Mouse (Mus musculus): ENCODE measurements around the gene Stc2. TPM values are rescaled to one million over a fixed set of nuclear protein-coding genes. Genes with fewer than 3 reads are reported as not detected.

The Stc2 gene
- total and polyA plus RNA-seq, 2 experiments from 2014 or later, result 1.2 to 4.0 TPM

GRCm38 (mm10) chr11:31394026-31394425 lies 24.2 kb upstream of the Stc2 start:
- no peaks in the 10 kb centered on the region for H3K9me3 ChIP-seq (ENCODE audit: low read length)
- ATAC-seq, result no peak
- no peak overlapping the region for H3K27ac ChIP-seq
- no peak for TF ChIP-seq CTCF (IDR thresholded peaks at IDR 0.05; ENCODE audit: low read depth)
- no peak overlapping the region for H3K4me3 ChIP-seq (ENCODE audit: low read length)
- H3K4me2 ChIP-seq (ENCODE audit: low read depth, low read length), result no peak overlapping the region
- no peak for DNase-seq (ENCODE audit: low spot score)
- H3K9ac ChIP-seq (replicated peaks; ENCODE audit: low read length), result no peak overlapping the region
- H3K4me1 ChIP-seq (ENCODE audit: insufficient read depth, low read length), result no peaks in the 10 kb centered on the region
- no peaks in the 10 kb centered on the region for H3K27me3 ChIP-seq (ENCODE audit: insufficient read depth, low read length)
- no peaks in the 10 kb centered on the region for H3K36me3 ChIP-seq (ENCODE audit: insufficient read depth, low read length)
- 82% methylated on average over 6 of the region's 6 CpGs for WGBS

GRCm38 (mm10) chr11:31392340-31392739 lies 22.5 kb upstream of the Stc2 start:
- no peak for ATAC-seq

GRCm38 (mm10) chr11:31388890-31389289 lies 19.0 kb upstream of the Stc2 start:
- no peak for ATAC-seq
- WGBS, result 74% methylated on average over 4 of the region's 4 CpGs
- DNase-seq (ENCODE audit: low spot score), result no peak
- no peak for TF ChIP-seq CTCF (IDR thresholded peaks at IDR 0.05; ENCODE audit: low read depth)
- Histone ChIP-seq H3K4me3 (ENCODE audit: low read length) (no peak overlapping the region), H3K36me3 (ENCODE audit: insufficient read depth, low read length) (no peaks in the 10 kb centered on the region), H3K27ac (no peak overlapping the region), H3K4me2 (ENCODE audit: low read depth, low read length) (no peak overlapping the region), H3K9me3 (ENCODE audit: low read length) (no peaks in the 10 kb centered on the region), H3K9ac (replicated peaks; ENCODE audit: low read length) (no peak overlapping the region), H3K27me3 (ENCODE audit: insufficient read depth, low read length) (no peaks in the 10 kb centered on the region), H3K4me1 (ENCODE audit: insufficient read depth, low read length) (no peaks in the 10 kb centered on the region)

More at GRCm38 (mm10) chr11:31392340-31392739, 22.5 kb upstream of the Stc2 start:
- Histone ChIP-seq H3K9ac (replicated peaks; ENCODE audit: low read length) (no peak overlapping the region), H3K27me3 (ENCODE audit: insufficient read depth, low read length) (no peaks in the 10 kb centered on the region), H3K4me1 (ENCODE audit: insufficient read depth, low read length) (no peaks in the 10 kb centered on the region), H3K36me3 (ENCODE audit: insufficient read depth, low read length) (no peaks in the 10 kb centered on the region), H3K27ac (no peak overlapping the region), H3K4me2 (ENCODE audit: low read depth, low read length) (no peak overlapping the region), H3K4me3 (ENCODE audit: low read length) (no peak overlapping the region), H3K9me3 (ENCODE audit: low read length) (no peaks in the 10 kb centered on the region)
- TF ChIP-seq CTCF (IDR thresholded peaks at IDR 0.05; ENCODE audit: low read depth), result no peak
- DNase-seq (ENCODE audit: low spot score), result no peak
- WGBS, result 73% methylated on average over 5 of the region's 5 CpGs

GRCm38 (mm10) chr11:31387526-31387925 lies 17.7 kb upstream of the Stc2 start:
- ATAC-seq, result no peak
- Histone ChIP-seq H3K9me3 (ENCODE audit: low read length) (no peaks in the 10 kb centered on the region), H3K36me3 (ENCODE audit: insufficient read depth, low read length) (no peaks in the 10 kb centered on the region), H3K4me1 (ENCODE audit: insufficient read depth, low read length) (no peaks in the 10 kb centered on the region), H3K4me3 (ENCODE audit: low read length) (no peak overlapping the region), H3K27me3 (ENCODE audit: insufficient read depth, low read length) (no peaks in the 10 kb centered on the region), H3K27ac (no peak overlapping the region), H3K9ac (replicated peaks; ENCODE audit: low read length) (no peak overlapping the region), H3K4me2 (ENCODE audit: low read depth, low read length) (no peak overlapping the region)
- no peak for TF ChIP-seq CTCF (IDR thresholded peaks at IDR 0.05; ENCODE audit: low read depth)
- DNase-seq (ENCODE audit: low spot score), result no peak
- 85% methylated on average over 5 of the region's 5 CpGs for WGBS

- Histone ChIP-seq H3K9me3 (ENCODE audit: low read length) (no peaks in the 10 kb centered on the region), H3K9ac (replicated peaks; ENCODE audit: low read length) (no peak overlapping the region), H3K36me3 (ENCODE audit: insufficient read depth, low read length) (no peaks in the 10 kb centered on the region), H3K4me2 (ENCODE audit: low read depth, low read length) (no peak overlapping the region), H3K27ac (no peak overlapping the region), H3K4me1 (ENCODE audit: insufficient read depth, low read length) (no peaks in the 10 kb centered on the region), H3K4me3 (ENCODE audit: low read length) (no peak overlapping the region), H3K27me3 (ENCODE audit: insufficient read depth, low read length) (no peaks in the 10 kb centered on the region)
- WGBS, result 69% methylated on average over 3 of the region's 3 CpGs
- no peak for TF ChIP-seq CTCF (IDR thresholded peaks at IDR 0.05; ENCODE audit: low read depth)
- ATAC-seq (no peak), DNase-seq (ENCODE audit: low spot score) (no peak)
Observed at GRCm38 (mm10) chr11:31386571-31386970, 16.7 kb upstream of the Stc2 start.

- Histone ChIP-seq H3K27me3 (ENCODE audit: insufficient read depth, low read length) (no peaks in the 10 kb centered on the region), H3K4me3 (ENCODE audit: low read length) (no peak overlapping the region), H3K4me2 (ENCODE audit: low read depth, low read length) (no peak overlapping the region), H3K9ac (replicated peaks; ENCODE audit: low read length) (no peak overlapping the region), H3K36me3 (ENCODE audit: insufficient read depth, low read length) (no peaks in the 10 kb centered on the region), H3K9me3 (ENCODE audit: low read length) (no peaks in the 10 kb centered on the region), H3K4me1 (ENCODE audit: insufficient read depth, low read length) (no peaks in the 10 kb centered on the region), H3K27ac (no peak overlapping the region)
- WGBS, result 84% methylated on average over 2 of the region's 2 CpGs
- ATAC-seq (no peak), DNase-seq (ENCODE audit: low spot score) (no peak)
- no peak for TF ChIP-seq CTCF (IDR thresholded peaks at IDR 0.05; ENCODE audit: low read depth)
Observed at GRCm38 (mm10) chr11:31383968-31384367, 14.1 kb upstream of the Stc2 start.

- H3K9ac ChIP-seq (replicated peaks; ENCODE audit: low read length), result no peak overlapping the region
- no peaks in the 10 kb centered on the region for H3K4me1 ChIP-seq (ENCODE audit: insufficient read depth, low read length)
- DNase-seq (ENCODE audit: low spot score) (no peak), ATAC-seq (no peak)
- WGBS, result 85% methylated on average over 5 of the region's 5 CpGs
- no peaks in the 10 kb centered on the region for H3K36me3 ChIP-seq (ENCODE audit: insufficient read depth, low read length)
- H3K9me3 ChIP-seq (ENCODE audit: low read length), result no peaks in the 10 kb centered on the region
- H3K4me3 ChIP-seq (ENCODE audit: low read length), result no peak overlapping the region
- TF ChIP-seq CTCF (IDR thresholded peaks at IDR 0.05; ENCODE audit: low read depth), result no peak
- H3K27me3 ChIP-seq (ENCODE audit: insufficient read depth, low read length), result no peaks in the 10 kb centered on the region
- no peak overlapping the region for H3K4me2 ChIP-seq (ENCODE audit: low read depth, low read length)
- H3K27ac ChIP-seq, result no peak overlapping the region
Observed at GRCm38 (mm10) chr11:31382145-31382544, 12.3 kb upstream of the Stc2 start.
